Mouse (Mus musculus) olfactory bulb, adult 2 months (tissue): ENCODE measurements around the gene Ppfibp2.

Source experiments
- CTCF ChIP-seq: fragments of 200-500 bp; IDR thresholded peaks from 2 replicates; pipeline ENCODE4 v1.5.1; 2012; ENCODE audit warnings: low read depth, mild to moderate bottlenecking, low read length, moderate library complexity; ENCODE audit not compliant: insufficient read depth
- POLR2A ChIP-seq: fragments of 200-500 bp; IDR thresholded peaks from 2 replicates; pipeline ENCODE4 v1.6.1; 2012; ENCODE audit warnings: mild to moderate bottlenecking, low read depth, low read length, moderate library complexity; ENCODE audit not compliant: insufficient read depth

GRCm38 (mm10) chr7:107742963-107743465 is 148.0 kb downstream of the Ppfibp2 start:
- TF ChIP-seq CTCF (no peak), POLR2A (no peak)
